Mouse (Mus musculus) liver, postnatal 0 days (tissue): ENCODE measurements around the gene Gpha2.

ENCODE experiments used
- CTCF ChIP-seq: sonication (generic); IDR thresholded peaks from 2 replicates; pipeline ENCODE4 v1.5.1; 2016; ENCODE audit warnings: antibody characterized with exemption, low read depth
- EP300 ChIP-seq: IDR thresholded peaks from 2 replicates; pipeline ENCODE4 v1.6.1; 2016; ENCODE audit warnings: antibody characterized with exemption, low read depth, mild to moderate bottlenecking

DNA sequence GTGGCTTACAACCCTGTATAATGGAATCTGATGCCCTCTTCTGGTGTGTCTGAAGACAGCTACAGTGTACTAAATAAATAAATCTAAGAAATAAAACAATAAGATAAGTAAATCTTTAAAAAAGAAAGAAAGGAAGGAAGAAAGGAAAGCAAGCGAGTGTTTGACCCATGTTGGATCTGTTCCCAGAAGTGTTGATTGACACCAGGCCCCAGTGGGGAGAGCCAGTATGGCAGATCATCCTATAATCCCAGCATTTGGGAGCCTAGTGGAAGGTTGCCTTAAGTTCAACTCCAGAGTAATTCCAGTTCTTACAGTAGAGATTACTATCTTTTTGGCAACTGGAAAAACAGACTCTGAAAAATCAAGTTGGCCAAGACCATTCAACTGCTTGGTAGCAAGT is 19.6 kb downstream of the Gpha2 start:
- TF ChIP-seq CTCF (no peak), EP300 (no peak)
